Mouse (Mus musculus): ENCODE results near the gene Rpl19.

DNA sequence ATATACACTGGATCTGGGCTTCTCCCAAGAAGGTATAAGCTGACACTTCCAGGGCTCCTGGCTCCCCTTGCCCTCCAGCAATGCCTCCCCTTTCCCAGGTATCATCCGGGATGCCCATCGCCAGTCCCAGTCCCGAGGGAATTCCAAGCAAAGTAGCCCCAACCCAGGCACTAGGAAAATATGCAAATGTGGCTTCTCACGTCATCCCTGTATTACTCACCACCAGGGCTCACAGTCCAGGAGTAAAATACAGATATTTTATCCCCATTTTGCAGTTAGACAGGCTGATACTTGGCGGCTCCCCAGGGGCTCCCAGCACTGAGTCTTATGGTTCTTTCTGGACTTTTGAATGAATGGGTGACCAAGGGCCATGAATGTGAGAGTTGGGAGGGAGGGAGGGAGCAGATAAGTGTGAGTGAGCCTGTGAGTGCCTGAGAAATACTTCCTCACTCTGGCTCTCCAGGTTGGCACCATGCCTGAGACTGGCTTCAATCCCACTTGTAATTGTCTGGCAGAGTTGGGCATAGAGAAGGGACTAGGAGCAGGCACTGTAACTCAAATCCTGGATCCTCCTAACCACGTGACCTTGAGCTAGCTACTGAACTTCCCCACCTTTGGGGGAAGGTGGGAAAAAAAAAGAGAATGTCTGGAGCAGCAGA, 35.5 kb downstream of the Rpl19 start:
- TF ChIP-seq CTCF (IDR thresholded peaks at IDR 0.05; ENCODE audit: low read depth) = no peak
- no peak for TF ChIP-seq EP300 (IDR thresholded peaks at IDR 0.05; ENCODE audit: low read depth)

All from liver, postnatal 0 days (tissue).